Mouse (Mus musculus) hindbrain, postnatal 0 days (tissue): ENCODE measurements around the gene Tfe3. TPM values are rescaled to one million over a fixed set of nuclear protein-coding genes. Genes with fewer than 3 reads are reported as not detected.
"Not testable (repeated sequence)": the region's sequence is repeated elsewhere in the genome, so short reads cannot be mapped to it uniquely, and the experiment has no call there.

Experiments
- ATAC-seq: fragments of 200-750 bp; cut with Nextera tagmentation; 2 replicates; pipeline ENCODE4 v1.8.0; 2017; ENCODE audit warnings: mild to moderate bottlenecking, moderate TSS enrichment, moderate library complexity
- DNase-seq: peaks from one replicate; pipeline ENCODE4 v3.0.0-alpha.2; 2015; ENCODE audit warnings: low spot score
- H3K27ac ChIP-seq: fragments of 300-500 bp; sonication (generic); 2 replicates; pipeline ENCODE4 v1.5.1; 2014; ENCODE audit warnings: mild to moderate bottlenecking
- H3K27me3 ChIP-seq: fragments of 300-500 bp; sonication (generic); 2 replicates; pipeline ENCODE4 v1.6.1; 2014; ENCODE audit warnings: low read length, mixed read lengths; ENCODE audit not compliant: insufficient read depth
- H3K36me3 ChIP-seq: fragments of 300-500 bp; sonication (generic); 2 replicates; pipeline ENCODE4 v1.6.1; 2014; ENCODE audit warnings: low read length, mixed read lengths; ENCODE audit not compliant: insufficient read depth
- H3K4me1 ChIP-seq: fragments of 300-500 bp; sonication (generic); 2 replicates; pipeline ENCODE4 v1.6.1; 2014; ENCODE audit warnings: antibody characterized with exemption, low read length, mixed read lengths; ENCODE audit not compliant: insufficient read depth
- H3K4me2 ChIP-seq: fragments of 300-500 bp; sonication (generic); 2 replicates; pipeline ENCODE4 v1.6.1; 2014; ENCODE audit warnings: low read depth, mild to moderate bottlenecking, low read length, moderate library complexity, mixed read lengths
- H3K4me3 ChIP-seq: fragments of 300-500 bp; sonication (generic); 2 replicates; pipeline ENCODE4 v1.5.1; 2014; ENCODE audit warnings: low read length
- H3K9ac ChIP-seq: fragments of 300-500 bp; sonication (generic); replicated peaks from 2 replicates; pipeline ENCODE4 v1.6.1; 2014; ENCODE audit warnings: mild to moderate bottlenecking, low read length, moderate library complexity, mixed read lengths
- H3K9me3 ChIP-seq: fragments of 300-500 bp; sonication (generic); 2 replicates; pipeline ENCODE4 v1.6.1; 2016; ENCODE audit warnings: low read length, mixed read lengths
- CTCF ChIP-seq: IDR thresholded peaks from 2 replicates; pipeline ENCODE4 v1.5.1; 2016; ENCODE audit warnings: antibody characterized with exemption, control low read depth, low read depth
- WGBS: fragments of 180-500 bp; shearing (Covaris S2); extraction: QIAGEN DNeasy Blood & Tissue Kit; methylation state at CpG from one replicate; pipeline ENCODE4 v1.1.7; 2014; 5-methylcytosine and 5-hydroxymethylcytosine counted together
- polyA plus RNA-seq: library from polyadenylated mRNA; unstranded; fragments of >200 nt; fragmentation: Nextera tagmentation; extraction: Ambion mirVana; gene quantifications from 2 replicates; pipeline ENCODE4 v1.2.1, GENCODE M21; 2015
- total RNA-seq: library from RNA; depleted of rRNA; stranded (reverse); fragments of >200 nt; gene quantifications from 2 replicates; pipeline ENCODE4 v1.2.3, GENCODE M21; 2014; rRNA removed

Tfe3 gene
- total RNA-seq (27.8 and 36.1 TPM in 2 replicates), polyA plus RNA-seq (21.4 and 21.5 TPM in 2 replicates)

GRCm38 (mm10) chrX:7762137-7762920, at the start of gene Tfe3:
Gene Tfe3 (plus strand): TSS chrX:7762560.
- no peaks in the 10 kb centered on the region for H3K36me3 ChIP-seq
- TF ChIP-seq CTCF: no peak
- peak within 1 kb of the TSS; percentile 63 for H3K4me2 ChIP-seq
- no peaks in the 10 kb centered on the region for H3K27me3 ChIP-seq
- DNase-seq: peak; percentile 95
- 26% methylated on average over 38 of the region's 38 CpGs for WGBS
- no peaks in the 10 kb centered on the region for H3K9me3 ChIP-seq
- peak within 1 kb of the TSS; percentile 56 for H3K9ac ChIP-seq
- no peaks in the 10 kb centered on the region for H3K4me1 ChIP-seq
- peak; percentile 97 for ATAC-seq
- 0 out of 2 replicates have a peak within 1 kb of the TSS, but pooled peaks have one; percentile 45 for H3K27ac ChIP-seq
- H3K4me3 ChIP-seq: peak within 1 kb of the TSS; percentile 59

- H3K4me1 ChIP-seq, H3K9me3 ChIP-seq, H3K9ac ChIP-seq, H3K36me3 ChIP-seq, DNase-seq, ATAC-seq, H3K27me3 ChIP-seq: not testable (repeated sequence)
- Histone ChIP-seq H3K27ac (peak overlapping the region; percentile 48; the same call in 1 of the 2 replicates), H3K4me3 (peak overlapping the region; percentile 28), H3K4me2 (peak overlapping the region; percentile 52)
- 40% methylated on average over 5 of the region's 12 CpGs for WGBS
These were observed 48.6 kb upstream of the Tfe3 start for GRCm38 (mm10) chrX:7713764-7714134.

- H3K9me3 ChIP-seq, H3K9ac ChIP-seq, H3K36me3 ChIP-seq, H3K27me3 ChIP-seq, H3K4me1 ChIP-seq: not testable (repeated sequence)
- peak; percentile 95 for DNase-seq
- Histone ChIP-seq H3K27ac (peak within 1 kb of the TSS; percentile 54; the same call in 1 of the 2 replicates), H3K4me3 (peak within 1 kb of the TSS; percentile 28), H3K4me2 (peak within 1 kb of the TSS; percentile 52)
- WGBS: 26% methylated on average over 28 of the region's 60 CpGs
- ATAC-seq: peak; percentile 97
These were observed 48.0 kb upstream of the Tfe3 start, which contains the start of gene Wdr45 for GRCm38 (mm10) chrX:7714135-7714899. Gene Wdr45 (plus strand): TSS chrX:7714333.

GRCm38 (mm10) chrX:7716058-7716457, 46.3 kb upstream of the Tfe3 start:
- H3K27ac ChIP-seq: not testable (repeated sequence)
- DNase-seq: peak; percentile 14

GRCm38 (mm10) chrX:7721514-7722281, 40.7 kb upstream of the Tfe3 start, which contains the start of gene Gm45208:
Gene Gm45208 (plus strand): TSS chrX:7722245.
- Histone ChIP-seq H3K27ac (peak within 1 kb of the TSS; percentile 89), H3K9me3 (no peaks in the 10 kb centered on the region), H3K4me2 (peak within 1 kb of the TSS; percentile 68), H3K4me3 (peak within 1 kb of the TSS; percentile 54), H3K36me3 (no peaks in the 10 kb centered on the region), H3K27me3 (no peaks in the 10 kb centered on the region), H3K4me1 (0 out of 2 replicates have a peak, but pooled peaks cover 4% of the 10 kb centered on the region), H3K9ac (peak within 1 kb of the TSS; percentile 57)
- peak; percentile 81 for DNase-seq
- 29% methylated on average over 22 of the region's 22 CpGs for WGBS
- TF ChIP-seq CTCF: no peak
- ATAC-seq: peak; percentile 92

More at GRCm38 (mm10) chrX:7716058-7716457, 46.3 kb upstream of the Tfe3 start:
- H3K9ac ChIP-seq, H3K4me3 ChIP-seq, H3K27me3 ChIP-seq, H3K4me1 ChIP-seq, ATAC-seq, H3K36me3 ChIP-seq, H3K4me2 ChIP-seq, H3K9me3 ChIP-seq: not testable (repeated sequence)
- 43% methylated on average over 1 of the region's 1 CpGs for WGBS

- no peak for TF ChIP-seq CTCF
- Histone ChIP-seq H3K27ac (peak overlapping the region; percentile 89; the same call in 1 of the 2 replicates), H3K27me3 (no peaks in the 10 kb centered on the region), H3K4me2 (peak overlapping the region; percentile 68), H3K4me1 (0 out of 2 replicates have a peak, but pooled peaks cover 4% of the 10 kb centered on the region), H3K9me3 (no peaks in the 10 kb centered on the region), H3K4me3 (peak overlapping the region; percentile 54), H3K9ac (peak overlapping the region; percentile 57), H3K36me3 (no peaks in the 10 kb centered on the region)
- 36% methylated on average over 11 of the region's 11 CpGs for WGBS
- no peak; the same call in 1 of the 2 replicates for ATAC-seq
- no peak for DNase-seq
These were observed 40.1 kb upstream of the Tfe3 start for GRCm38 (mm10) chrX:7722282-7722611.
